In the genomic region with DNA sequence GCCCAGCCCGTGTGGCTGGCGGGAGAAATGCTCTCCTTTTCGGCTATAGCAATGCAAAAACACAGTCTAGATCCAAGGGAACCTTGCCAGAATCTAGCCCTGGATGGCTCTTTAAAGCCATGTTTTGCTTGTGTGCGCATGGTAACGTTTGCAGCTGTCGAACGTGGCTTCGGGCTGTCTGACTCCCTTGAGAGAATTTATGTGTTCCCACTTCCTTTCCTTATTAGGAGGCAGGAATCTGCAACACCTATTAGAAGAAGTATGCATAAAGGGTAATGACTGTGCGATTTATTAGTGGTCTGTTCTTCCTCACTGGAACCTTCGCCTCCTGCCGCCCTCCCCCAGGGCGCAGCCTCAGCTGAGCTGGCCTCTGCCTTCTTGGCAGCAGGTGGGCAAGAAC, we compare ENCODE assay signal across 10 mouse cellular contexts.
A peak's percentile ranks its signal among the peaks of the same experiment; 100 is the strongest.
DNase-seq lines count a peak whose midpoint lies in the region; ATAC-seq and TF ChIP-seq lines count a peak whose summit lies in the region.
"Had no signal": no experiment of that assay in that cellular context is flagged by ENCODE, and none has a peak within 500 bp of the region (broad histone marks: within the 10 kb centered on the region; RNA-seq: fewer than 3 reads in every experiment).

No protein-coding gene starts in this region.

- ATAC-seq in forebrain, postnatal 0 days = peak; percentile 47; the same call in 1 of the 2 replicates
- no peak for ATAC-seq in forebrain, embryonic 11.5 days (replicated peaks; ENCODE audit: low FRiP score)

- no peaks in the 10 kb centered on the region for H3K27me3 ChIP-seq in forebrain, postnatal 0 days (ENCODE audit: insufficient read depth, low read length)
- H3K27me3 ChIP-seq in forebrain, embryonic 11.5 days (ENCODE audit: control insufficient read depth, insufficient read depth, low read length) = no peaks in the 10 kb centered on the region
- H3K27me3 ChIP-seq: CH12.LX; midbrain, embryonic 12.5 days had no signal

- no peak for TF ChIP-seq CTCF in forebrain, postnatal 0 days (IDR thresholded peaks at IDR 0.05; ENCODE audit: low read depth)

- H3K36me3 ChIP-seq in forebrain, postnatal 0 days (ENCODE audit: insufficient read depth) = no peaks in the 10 kb centered on the region
- no peaks in the 10 kb centered on the region for H3K36me3 ChIP-seq in forebrain, embryonic 11.5 days (ENCODE audit: control insufficient read depth, insufficient read depth, low read length)
- H3K36me3 ChIP-seq: midbrain, embryonic 12.5 days had no signal

- no peak overlapping the region for H3K4me3 ChIP-seq in forebrain, postnatal 0 days (ENCODE audit: low read depth, low read length)
- no peak overlapping the region for H3K4me3 ChIP-seq in forebrain, embryonic 11.5 days (ENCODE audit: low read depth, low read length)
- H3K4me3 ChIP-seq: midbrain, embryonic 12.5 days had no signal

- DNase-seq in forebrain, postnatal 0 days = peak; percentile 51
- DNase-seq in forebrain, embryonic 11.5 days (ENCODE audit: low spot score) = no peak
- peak; percentile 29 for DNase-seq in adipocyte (ENCODE audit: low spot score)
- DNase-seq in heart, adult 9 months (ENCODE audit: low spot score in 2 of 2) = peak; percentile 42 to 49
- DNase-seq in kidney, postnatal 10 days = peak; percentile 58
- peak; percentile 63 for DNase-seq in mesoderm, embryonic 11.5 days (ENCODE audit: low read depth, low spot score)
- no peak for DNase-seq in retina, embryonic 14.5 days (ENCODE audit: low spot score)
- no peak for DNase-seq in cerebellum, adult 9-11 months

- WGBS in forebrain, postnatal 0 days = 40% methylated on average over 12 of the region's 12 CpGs
- WGBS in forebrain, embryonic 11.5 days = 71% methylated on average over 12 of the region's 12 CpGs

- no peak overlapping the region for H3K27ac ChIP-seq in forebrain, postnatal 0 days (ENCODE audit: low read depth, low read length)
- H3K27ac ChIP-seq in forebrain, embryonic 11.5 days (ENCODE audit: low read depth, low read length) = no peak overlapping the region
- H3K27ac ChIP-seq: midbrain, embryonic 12.5 days had no signal

- H3K4me1 ChIP-seq in forebrain, postnatal 0 days (ENCODE audit: insufficient read depth) = no peaks in the 10 kb centered on the region
- H3K4me1 ChIP-seq in forebrain, embryonic 11.5 days (replicated peaks; ENCODE audit: control insufficient read depth, insufficient read depth, low read length) = no peaks in the 10 kb centered on the region
- H3K4me1 ChIP-seq: midbrain, embryonic 12.5 days had no signal

- H3K9me3 ChIP-seq in forebrain, postnatal 0 days (ENCODE audit: low read length) = no peaks in the 10 kb centered on the region
- H3K9me3 ChIP-seq in forebrain, embryonic 11.5 days (ENCODE audit: control insufficient read depth, low read length) = no peaks in the 10 kb centered on the region

- H3K4me2 ChIP-seq in forebrain, postnatal 0 days (ENCODE audit: low read depth) = 0 out of 2 replicates have a peak overlapping the region, but pooled peaks have one; percentile 8
- no peak overlapping the region for H3K4me2 ChIP-seq in forebrain, embryonic 11.5 days (ENCODE audit: low read depth, low read length, severe bottlenecking)
- H3K4me2 ChIP-seq: midbrain, embryonic 12.5 days had no signal

- H3K9ac ChIP-seq in forebrain, postnatal 0 days = no peak overlapping the region
- H3K9ac ChIP-seq in forebrain, embryonic 11.5 days (ENCODE audit: low read length) = no peak overlapping the region
- H3K9ac ChIP-seq: midbrain, embryonic 12.5 days had no signal

Comparison
In these comparisons a context has a peak if more than half of its experiments do, and no peak if none do; other contexts are left out.
1. DNase-seq: peak in forebrain, postnatal 0 days (single experiment), adipocyte (single experiment), heart, adult 9 months (2 of 2), kidney, postnatal 10 days (single experiment) and mesoderm, embryonic 11.5 days (single experiment); none in forebrain, embryonic 11.5 days (single experiment), retina, embryonic 14.5 days (single experiment) and cerebellum, adult 9-11 months (single experiment).